Mouse (Mus musculus) heart, embryonic 11.5 days (tissue): ENCODE measurements around the gene Mcpt8. TPM values are rescaled to one million over a fixed set of nuclear protein-coding genes. Genes with fewer than 3 reads are reported as not detected.
"Not testable (repeated sequence)": the region's sequence is repeated elsewhere in the genome, so short reads cannot be mapped to it uniquely, and the experiment has no call there.

Source experiments
- ATAC-seq: fragments of 200-750 bp; cut with Nextera tagmentation; replicated peaks from 2 replicates; pipeline ENCODE4 v1.8.0; 2017; ENCODE audit warnings: moderate library complexity; ENCODE audit not compliant: insufficient number of reproducible peaks, low FRiP score, low TSS enrichment
- H3K27ac ChIP-seq: fragments of 300-500 bp; sonication (generic); 2 replicates; pipeline ENCODE4 v1.5.1; 2014; ENCODE audit warnings: mild to moderate bottlenecking, low read depth, low read length
- H3K27me3 ChIP-seq: fragments of 300-500 bp; sonication (generic); 2 replicates; pipeline ENCODE4 v1.6.1; 2014; ENCODE audit warnings: mild to moderate bottlenecking, low read length, mixed read lengths; ENCODE audit not compliant: control insufficient read depth, insufficient read depth
- H3K36me3 ChIP-seq: fragments of 300-500 bp; sonication (generic); 2 replicates; pipeline ENCODE4 v1.6.1; 2014; ENCODE audit warnings: mild to moderate bottlenecking, low read length, moderate library complexity, mixed read lengths; ENCODE audit not compliant: control insufficient read depth, insufficient read depth
- H3K4me1 ChIP-seq: fragments of 300-500 bp; sonication (generic); 2 replicates; pipeline ENCODE4 v1.6.1; 2014; ENCODE audit warnings: low read length; ENCODE audit not compliant: control insufficient read depth, insufficient read depth
- H3K4me2 ChIP-seq: fragments of 300-500 bp; sonication (generic); 2 replicates; pipeline ENCODE4 v1.6.1; 2014; ENCODE audit warnings: mild to moderate bottlenecking, moderate library complexity
- H3K4me3 ChIP-seq: fragments of 300-500 bp; sonication (generic); 2 replicates; pipeline ENCODE4 v1.5.1; 2014; ENCODE audit warnings: low read depth, low read length
- H3K9ac ChIP-seq: fragments of 300-500 bp; sonication (generic); 2 replicates; pipeline ENCODE4 v1.6.1; 2014; ENCODE audit warnings: mild to moderate bottlenecking, low read depth, low read length, moderate library complexity
- H3K9me3 ChIP-seq: fragments of 300-500 bp; sonication (generic); replicated peaks from 2 replicates; pipeline ENCODE4 v1.6.1; 2016; ENCODE audit warnings: low read length; ENCODE audit not compliant: control insufficient read depth
- WGBS: fragments of 180-500 bp; shearing (Covaris S2); extraction: QIAGEN DNeasy Blood & Tissue Kit; methylation state at CpG from one replicate; pipeline ENCODE4 v1.1.7; 2014; ENCODE audit not compliant: insufficient replicate concordance; 5-methylcytosine and 5-hydroxymethylcytosine counted together
- polyA plus RNA-seq: library from polyadenylated mRNA; unstranded; fragments of >200 nt; fragmentation: Nextera tagmentation; extraction: Ambion mirVana; gene quantifications from 2 replicates; pipeline ENCODE4 v1.2.1, GENCODE M21; 2014

Mcpt8 gene
- polyA plus RNA-seq, 1 experiment from 2014 or later = not detected

DNA sequence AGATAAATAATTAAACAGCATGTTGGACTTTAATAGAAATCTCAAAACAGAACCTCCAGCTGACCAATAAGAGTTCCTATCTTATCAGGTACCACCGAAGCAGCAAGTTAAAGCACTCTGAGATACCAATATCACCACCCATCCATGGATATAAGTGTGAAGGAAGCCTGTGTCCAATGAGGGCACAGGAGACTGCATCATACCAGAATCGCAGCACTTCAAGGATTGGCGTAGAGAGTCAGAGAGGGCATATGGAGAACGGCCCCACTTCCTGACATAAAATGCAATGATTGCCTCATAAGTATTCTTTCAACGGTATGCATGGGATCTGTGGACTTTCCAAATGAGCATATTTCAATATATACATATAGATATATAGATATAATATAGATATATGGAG lies 19.9 kb upstream of the Mcpt8 start:
- H3K27ac ChIP-seq = no peak overlapping the region
- no peaks in the 10 kb centered on the region for H3K9me3 ChIP-seq
- no peaks in the 10 kb centered on the region for H3K36me3 ChIP-seq
- no peak for ATAC-seq
- no peaks in the 10 kb centered on the region for H3K4me1 ChIP-seq
- 70% methylated on average over 5 of the region's 5 CpGs for WGBS
- no peak overlapping the region for H3K4me3 ChIP-seq
- no peak overlapping the region for H3K9ac ChIP-seq
- no peaks in the 10 kb centered on the region for H3K27me3 ChIP-seq
- no peak overlapping the region for H3K4me2 ChIP-seq

DNA sequence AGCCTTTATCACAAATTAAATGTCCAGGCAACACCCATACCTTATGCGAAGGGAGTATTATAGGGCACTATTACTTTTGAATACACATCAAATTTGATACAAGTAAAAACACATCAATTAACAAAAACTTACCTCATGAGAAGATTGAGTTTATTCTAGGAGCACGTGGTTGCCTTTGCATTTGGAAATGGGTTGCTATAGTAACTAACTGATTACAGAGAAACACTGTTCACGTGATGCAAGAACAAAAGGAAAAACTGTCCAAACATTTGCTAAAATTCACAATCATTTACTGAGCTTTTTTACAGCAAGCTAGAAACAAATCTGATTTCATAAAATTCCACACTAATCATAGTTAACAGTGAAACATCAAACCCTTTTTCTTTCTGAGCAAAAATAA lies 18.4 kb upstream of the Mcpt8 start:
- H3K27ac ChIP-seq = no peak overlapping the region
- WGBS = 71% methylated on average over 3 of the region's 3 CpGs
- no peaks in the 10 kb centered on the region for H3K9me3 ChIP-seq
- no peak overlapping the region for H3K4me3 ChIP-seq
- H3K36me3 ChIP-seq = no peaks in the 10 kb centered on the region
- H3K4me1 ChIP-seq = no peaks in the 10 kb centered on the region
- no peaks in the 10 kb centered on the region for H3K27me3 ChIP-seq
- H3K4me2 ChIP-seq = no peak overlapping the region
- no peak for ATAC-seq
- no peak overlapping the region for H3K9ac ChIP-seq

- no peaks in the 10 kb centered on the region for H3K9me3 ChIP-seq
- WGBS = 62% methylated on average over 10 of the region's 10 CpGs
- peaks cover 5% of the 10 kb centered on the region; the same call in 1 of the 2 replicates for H3K4me1 ChIP-seq
- H3K9ac ChIP-seq = no peak within 1 kb of the TSS
- no peak for ATAC-seq
- no peak within 1 kb of the TSS for H3K4me2 ChIP-seq
- H3K4me3 ChIP-seq = no peak within 1 kb of the TSS
- H3K27ac ChIP-seq = no peak within 1 kb of the TSS
- H3K27me3 ChIP-seq = no peaks in the 10 kb centered on the region
- no peaks in the 10 kb centered on the region for H3K36me3 ChIP-seq
These were observed 17.3 kb upstream of the Mcpt8 start, which contains the start of gene Ctsg for GRCm38 (mm10) chr14:56102386-56102785. Gene Ctsg, minus strand, starts transcription at chr14:56102574.

DNA sequence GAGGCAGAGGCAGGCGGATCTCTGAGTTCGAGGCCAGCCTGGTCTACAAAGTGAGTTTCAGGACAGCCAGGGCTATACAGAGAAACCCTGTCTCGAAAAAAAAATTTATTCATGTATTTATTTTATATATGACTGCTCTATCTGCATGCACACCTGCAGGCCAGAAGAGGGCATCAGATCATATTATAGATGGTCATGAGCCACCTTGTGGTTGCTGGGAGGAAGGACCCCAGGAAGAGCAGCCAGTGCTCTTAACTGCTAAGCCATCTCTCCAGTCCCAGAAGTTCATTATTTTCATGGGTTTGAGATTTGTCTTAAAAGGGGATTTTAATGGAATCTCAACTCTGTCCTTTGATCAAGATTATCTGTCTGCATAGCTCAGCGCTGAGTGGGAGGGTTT lies 13.9 kb upstream of the Mcpt8 start:
- no peak for ATAC-seq
- 69% methylated on average over 4 of the region's 4 CpGs for WGBS
- no peaks in the 10 kb centered on the region for H3K27me3 ChIP-seq
- H3K27ac ChIP-seq = no peak overlapping the region
- H3K4me2 ChIP-seq = no peak overlapping the region
- H3K9me3 ChIP-seq = no peaks in the 10 kb centered on the region
- no peaks in the 10 kb centered on the region for H3K36me3 ChIP-seq
- peaks cover 5% of the 10 kb centered on the region for H3K4me1 ChIP-seq
- H3K4me3 ChIP-seq = no peak overlapping the region
- no peak overlapping the region for H3K9ac ChIP-seq

DNA sequence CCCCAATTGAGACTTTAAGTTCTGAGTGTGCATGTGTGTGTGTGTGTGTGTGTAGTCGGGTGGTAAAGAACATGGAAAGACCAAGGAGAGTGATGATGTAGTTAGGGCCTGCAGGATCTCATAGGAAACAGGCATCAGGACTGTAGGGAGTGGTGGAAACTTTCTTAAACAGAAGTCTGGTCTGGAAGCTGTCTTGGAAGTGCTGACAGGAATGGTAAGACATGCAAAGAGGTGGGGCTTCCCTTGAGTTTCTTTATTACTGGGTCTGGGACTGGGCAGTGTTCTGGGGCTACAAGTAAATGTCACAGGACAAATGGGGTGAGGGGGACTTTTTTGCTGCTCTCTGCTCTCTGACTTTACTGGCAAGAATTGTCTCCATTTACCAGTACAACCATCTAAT lies 12.5 kb upstream of the Mcpt8 start:
- H3K4me3 ChIP-seq = no peak overlapping the region
- H3K4me1 ChIP-seq = peaks cover 5% of the 10 kb centered on the region
- WGBS = 31% methylated on average over 1 of the region's 1 CpGs
- no peaks in the 10 kb centered on the region for H3K9me3 ChIP-seq
- no peak overlapping the region for H3K9ac ChIP-seq
- no peak overlapping the region for H3K4me2 ChIP-seq
- H3K27me3 ChIP-seq = no peaks in the 10 kb centered on the region
- ATAC-seq = peak; percentile 42; the same call in 1 of the 2 replicates
- no peak overlapping the region; the same call in 1 of the 2 replicates for H3K27ac ChIP-seq
- H3K36me3 ChIP-seq = no peaks in the 10 kb centered on the region

DNA sequence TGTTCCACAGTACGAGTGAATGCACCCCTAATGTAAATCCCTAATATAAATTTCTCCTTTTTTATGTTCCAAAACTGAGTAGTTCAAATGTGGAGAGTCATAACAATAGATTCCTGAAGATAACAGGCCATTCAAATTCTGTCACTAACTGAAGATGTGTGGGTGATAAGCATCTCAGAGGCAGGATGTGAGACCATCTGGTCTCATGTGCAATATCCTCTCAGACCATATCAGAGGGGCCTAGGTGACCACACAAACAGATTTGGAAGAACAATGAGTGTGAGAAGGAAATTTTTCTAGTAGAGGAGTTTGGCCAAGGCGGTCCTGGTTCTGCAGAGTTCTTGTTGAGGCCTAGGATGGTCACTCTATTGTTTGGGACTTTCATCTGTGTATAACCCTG lies 8.3 kb upstream of the Mcpt8 start:
- peaks cover 5% of the 10 kb centered on the region for H3K4me1 ChIP-seq
- H3K9me3 ChIP-seq = no peaks in the 10 kb centered on the region
- H3K4me3 ChIP-seq = no peak overlapping the region
- no peak overlapping the region for H3K9ac ChIP-seq
- 70% methylated on average over 2 of the region's 2 CpGs for WGBS
- no peak overlapping the region for H3K4me2 ChIP-seq
- H3K27ac ChIP-seq = no peak overlapping the region
- ATAC-seq = no peak
- no peaks in the 10 kb centered on the region for H3K27me3 ChIP-seq
- H3K36me3 ChIP-seq = no peaks in the 10 kb centered on the region

DNA sequence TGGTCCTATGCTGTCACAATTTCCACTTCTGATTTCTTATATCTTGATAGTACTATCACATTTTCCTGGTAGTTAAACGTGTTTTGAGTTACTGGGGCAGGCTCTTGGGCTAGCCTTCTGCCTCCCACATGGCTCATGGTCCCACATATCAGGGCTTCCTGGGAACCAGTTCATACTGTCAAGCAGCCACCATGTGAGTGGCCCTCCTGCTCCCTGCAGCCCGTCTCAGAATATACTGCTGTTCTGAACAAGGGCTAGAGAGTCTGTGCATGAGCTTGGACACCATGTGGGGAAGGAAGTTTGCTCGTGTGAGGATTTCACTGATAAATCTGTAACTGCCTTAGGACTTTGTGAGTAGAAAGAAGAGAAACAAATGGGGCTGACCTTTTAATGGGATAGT lies 1.6 kb upstream of the Mcpt8 start:
- Histone ChIP-seq H3K9me3 (no peaks in the 10 kb centered on the region), H3K36me3 (no peaks in the 10 kb centered on the region), H3K4me1 (no peaks in the 10 kb centered on the region), H3K4me2 (no peak overlapping the region), H3K27me3 (no peaks in the 10 kb centered on the region), H3K4me3 (no peak overlapping the region), H3K9ac (no peak overlapping the region), H3K27ac (no peak overlapping the region)
- no peak for ATAC-seq
- WGBS = 63% methylated on average over 3 of the region's 3 CpGs

- Histone ChIP-seq H3K9me3 (no peaks in the 10 kb centered on the region), H3K9ac (no peak overlapping the region), H3K27ac (no peak overlapping the region), H3K4me3 (no peak overlapping the region), H3K27me3 (no peaks in the 10 kb centered on the region), H3K4me2 (no peak overlapping the region), H3K36me3 (no peaks in the 10 kb centered on the region), H3K4me1 (no peaks in the 10 kb centered on the region)
- 80% methylated on average over 4 of the region's 4 CpGs for WGBS
- no peak for ATAC-seq
These were observed 3.1 kb downstream of the Mcpt8 start for GRCm38 (mm10) chr14:56082016-56082415.

DNA sequence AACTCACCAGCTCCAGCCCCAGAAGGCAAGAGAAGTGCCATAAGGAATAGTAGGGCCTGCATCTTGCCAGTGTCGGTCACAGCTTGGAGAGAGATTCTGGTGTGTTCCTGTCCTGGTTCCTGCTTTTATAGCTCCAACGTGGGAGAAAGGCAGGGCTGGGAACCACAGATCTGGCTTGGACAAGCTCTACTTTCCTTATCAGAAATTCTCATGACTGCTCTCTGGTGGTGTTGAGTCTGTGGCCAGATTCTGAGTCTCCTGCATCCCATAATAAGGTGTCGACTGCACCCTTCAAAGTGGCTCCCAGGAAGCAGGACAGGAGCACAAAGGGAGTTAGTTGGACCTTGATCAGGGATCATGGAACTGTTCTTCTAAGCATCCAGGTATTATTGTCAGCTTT lies 22.9 kb downstream of the Mcpt8 start, which contains the start of gene Mcpt4:
Gene Mcpt4, minus strand, starts transcription at position 101 of the 400 bp plus-strand sequence.
- H3K9ac ChIP-seq, H3K4me3 ChIP-seq: not testable (repeated sequence)
- 50% methylated on average over 3 of the region's 3 CpGs for WGBS

More for the DNA sequence above, 22.9 kb downstream of the Mcpt8 start, which contains the start of gene Mcpt4:
- not testable (repeated sequence) for H3K27me3 ChIP-seq, H3K4me1 ChIP-seq, H3K4me2 ChIP-seq, H3K36me3 ChIP-seq, H3K9me3 ChIP-seq, ATAC-seq, H3K27ac ChIP-seq
